Mouse (Mus musculus): ENCODE results near the gene Olfr557. TPM values are rescaled to one million over a fixed set of nuclear protein-coding genes. Genes with fewer than 3 reads are reported as not detected.

The Olfr557 gene
- polyA plus RNA-seq, 1 experiment from 2014 or later = not detected

- DNase-seq (ENCODE audit: low spot score, missing footprints) = no peak
- Histone ChIP-seq H3K4me2 (no peak within 1 kb of the TSS), H3K4me3 (ENCODE audit: low read depth, low read length) (no peak within 1 kb of the TSS), H3K27me3 (ENCODE audit: control insufficient read depth, insufficient read depth, low read length) (no peaks in the 10 kb centered on the region), H3K9ac (ENCODE audit: low read length) (no peak within 1 kb of the TSS), H3K36me3 (ENCODE audit: control insufficient read depth, insufficient read depth, low read length) (no peaks in the 10 kb centered on the region), H3K27ac (ENCODE audit: low read depth, low read length) (no peak within 1 kb of the TSS), H3K9me3 (ENCODE audit: control insufficient read depth, low read length) (no peaks in the 10 kb centered on the region), H3K4me1 (ENCODE audit: control insufficient read depth, insufficient read depth, low read length) (no peaks in the 10 kb centered on the region)
- 42% methylated on average over 1 of the region's 1 CpGs for WGBS
- no peak for ATAC-seq (ENCODE audit: low FRiP score)
Observed at GRCm38 (mm10) chr7:102718970-102719369, 23.3 kb downstream of the Olfr557 start, which contains the start of gene Olfr33. Olfr33 (minus strand) TSS chr7:102719070.

- Histone ChIP-seq H3K4me1 (ENCODE audit: control insufficient read depth, insufficient read depth, low read length) (no peaks in the 10 kb centered on the region), H3K4me2 (no peak within 1 kb of the TSS), H3K9me3 (ENCODE audit: control insufficient read depth, low read length) (no peaks in the 10 kb centered on the region), H3K36me3 (ENCODE audit: control insufficient read depth, insufficient read depth, low read length) (no peaks in the 10 kb centered on the region), H3K27me3 (ENCODE audit: control insufficient read depth, insufficient read depth, low read length) (no peaks in the 10 kb centered on the region), H3K9ac (ENCODE audit: low read length) (no peak within 1 kb of the TSS), H3K4me3 (ENCODE audit: low read depth, low read length) (no peak within 1 kb of the TSS), H3K27ac (ENCODE audit: low read depth, low read length) (no peak within 1 kb of the TSS)
- DNase-seq (ENCODE audit: low spot score, missing footprints) (no peak), ATAC-seq (ENCODE audit: low FRiP score) (no peak)
Observed at GRCm38 (mm10) chr7:102727391-102727790, 31.7 kb downstream of the Olfr557 start, which contains the start of gene Olfr559. Olfr559 (minus strand) TSS chr7:102727491.

GRCm38 (mm10) chr7:102733793-102734192 lies 38.1 kb downstream of the Olfr557 start:
- ATAC-seq (ENCODE audit: low FRiP score) (no peak), DNase-seq (ENCODE audit: low spot score, missing footprints) (no peak)
- no peak overlapping the region for H3K27ac ChIP-seq (ENCODE audit: low read depth, low read length)
- H3K4me2 ChIP-seq = no peak overlapping the region
- no peak overlapping the region for H3K9ac ChIP-seq (ENCODE audit: low read length)
- H3K9me3 ChIP-seq (ENCODE audit: control insufficient read depth, low read length) = no peaks in the 10 kb centered on the region
- no peaks in the 10 kb centered on the region for H3K27me3 ChIP-seq (ENCODE audit: control insufficient read depth, insufficient read depth, low read length)
- H3K4me1 ChIP-seq (ENCODE audit: control insufficient read depth, insufficient read depth, low read length) = no peaks in the 10 kb centered on the region
- WGBS = 75% methylated on average over 1 of the region's 1 CpGs
- H3K36me3 ChIP-seq (ENCODE audit: control insufficient read depth, insufficient read depth, low read length) = no peaks in the 10 kb centered on the region
- H3K4me3 ChIP-seq (ENCODE audit: low read depth, low read length) = no peak overlapping the region

- H3K36me3 ChIP-seq (ENCODE audit: control insufficient read depth, insufficient read depth, low read length) = no peaks in the 10 kb centered on the region
- no peak overlapping the region for H3K4me2 ChIP-seq
- no peak overlapping the region for H3K9ac ChIP-seq (ENCODE audit: low read length)
- no peak overlapping the region for H3K4me3 ChIP-seq (ENCODE audit: low read depth, low read length)
- no peak overlapping the region for H3K27ac ChIP-seq (ENCODE audit: low read depth, low read length)
- no peaks in the 10 kb centered on the region for H3K4me1 ChIP-seq (ENCODE audit: control insufficient read depth, insufficient read depth, low read length)
- H3K9me3 ChIP-seq (ENCODE audit: control insufficient read depth, low read length) = no peaks in the 10 kb centered on the region
- WGBS = 64% methylated on average over 2 of the region's 2 CpGs
- ATAC-seq (ENCODE audit: low FRiP score) (no peak), DNase-seq (ENCODE audit: low spot score, missing footprints) (no peak)
- H3K27me3 ChIP-seq (ENCODE audit: control insufficient read depth, insufficient read depth, low read length) = no peaks in the 10 kb centered on the region
Observed at GRCm38 (mm10) chr7:102737705-102738104, 42.0 kb downstream of the Olfr557 start.

Other genes with a start within 250 kb of the Olfr557 start
- 0.25 and 0.33 TPM in 2 replicates for gene Olfr543, start 214.2 kb upstream of the Olfr557 start, polyA plus RNA-seq (2014; fragmentation: Nextera tagmentation; extraction: Ambion mirVana)
- 0.04 and 0.10 TPM in 2 replicates for gene Olfr544, start 207.6 kb upstream of the Olfr557 start, polyA plus RNA-seq (2014; fragmentation: Nextera tagmentation; extraction: Ambion mirVana)
- gene Olfr545, start 196.3 kb upstream of the Olfr557 start, polyA plus RNA-seq (2014; fragmentation: Nextera tagmentation; extraction: Ambion mirVana) = 0.16 TPM in 1 of 2 replicates, not detected in the other
- gene Olfr547, start 161.2 kb upstream of the Olfr557 start, polyA plus RNA-seq (2014; fragmentation: Nextera tagmentation; extraction: Ambion mirVana) = not detected in 2 replicates
- not detected in 2 replicates for gene Olfr548-ps1, start 155.0 kb upstream of the Olfr557 start, polyA plus RNA-seq (2014; fragmentation: Nextera tagmentation; extraction: Ambion mirVana)
- gene Olfr549, start 146.0 kb upstream of the Olfr557 start, polyA plus RNA-seq (2014; fragmentation: Nextera tagmentation; extraction: Ambion mirVana) = not detected in 2 replicates
- 0.42 and 0.44 TPM in 2 replicates for gene Trim21, start 130.4 kb upstream of the Olfr557 start, polyA plus RNA-seq (2014; fragmentation: Nextera tagmentation; extraction: Ambion mirVana)
- gene Olfr550, start 124.5 kb upstream of the Olfr557 start, polyA plus RNA-seq (2014; fragmentation: Nextera tagmentation; extraction: Ambion mirVana) = not detected in 2 replicates
- not detected in 2 replicates for gene Olfr551, start 104.0 kb upstream of the Olfr557 start, polyA plus RNA-seq (2014; fragmentation: Nextera tagmentation; extraction: Ambion mirVana)
- not detected in 2 replicates for gene Olfr552, start 98.1 kb upstream of the Olfr557 start, polyA plus RNA-seq (2014; fragmentation: Nextera tagmentation; extraction: Ambion mirVana)
- not detected in 2 replicates for gene Olfr553, start 77.7 kb upstream of the Olfr557 start, polyA plus RNA-seq (2014; fragmentation: Nextera tagmentation; extraction: Ambion mirVana)
- not detected in 2 replicates for gene Olfr554, start 57.5 kb upstream of the Olfr557 start, polyA plus RNA-seq (2014; fragmentation: Nextera tagmentation; extraction: Ambion mirVana)
- not detected in 2 replicates for gene Olfr555, start 37.1 kb upstream of the Olfr557 start, polyA plus RNA-seq (2014; fragmentation: Nextera tagmentation; extraction: Ambion mirVana)
- not detected in 2 replicates for gene Olfr556, start 31.0 kb upstream of the Olfr557 start, polyA plus RNA-seq (2014; fragmentation: Nextera tagmentation; extraction: Ambion mirVana)
- gene Trim68, start 8.6 kb upstream of the Olfr557 start, polyA plus RNA-seq (2014; fragmentation: Nextera tagmentation; extraction: Ambion mirVana) = 9.5 and 10.8 TPM in 2 replicates
- not detected in 2 replicates for gene Olfr558, start 6.3 kb downstream of the Olfr557 start, polyA plus RNA-seq (2014; fragmentation: Nextera tagmentation; extraction: Ambion mirVana)
- gene Olfr33, start 23.2 kb downstream of the Olfr557 start, polyA plus RNA-seq (2014; fragmentation: Nextera tagmentation; extraction: Ambion mirVana) = not detected in 2 replicates
- not detected in 2 replicates for gene Olfr559, start 31.6 kb downstream of the Olfr557 start, polyA plus RNA-seq (2014; fragmentation: Nextera tagmentation; extraction: Ambion mirVana)
- not detected in 2 replicates for gene Olfr560, start 63.5 kb downstream of the Olfr557 start, polyA plus RNA-seq (2014; fragmentation: Nextera tagmentation; extraction: Ambion mirVana)
- not detected in 2 replicates for gene Olfr78, start 63.6 kb downstream of the Olfr557 start, polyA plus RNA-seq (2014; fragmentation: Nextera tagmentation; extraction: Ambion mirVana)
- gene Olfr561, start 75.3 kb downstream of the Olfr557 start, polyA plus RNA-seq (2014; fragmentation: Nextera tagmentation; extraction: Ambion mirVana) = not detected in 2 replicates
- not detected in 2 replicates for gene Olfr564, start 107.6 kb downstream of the Olfr557 start, polyA plus RNA-seq (2014; fragmentation: Nextera tagmentation; extraction: Ambion mirVana)
- not detected in 2 replicates for gene Olfr566, start 162.9 kb downstream of the Olfr557 start, polyA plus RNA-seq (2014; fragmentation: Nextera tagmentation; extraction: Ambion mirVana)
- gene Olfr568, start 181.2 kb downstream of the Olfr557 start, polyA plus RNA-seq (2014; fragmentation: Nextera tagmentation; extraction: Ambion mirVana) = not detected in 2 replicates
- gene Olfr569, start 195.0 kb downstream of the Olfr557 start, polyA plus RNA-seq (2014; fragmentation: Nextera tagmentation; extraction: Ambion mirVana) = not detected in 2 replicates
- gene Olfr570, start 198.7 kb downstream of the Olfr557 start, polyA plus RNA-seq (2014; fragmentation: Nextera tagmentation; extraction: Ambion mirVana) = not detected in 2 replicates
- gene Olfr571, start 221.6 kb downstream of the Olfr557 start, polyA plus RNA-seq (2014; fragmentation: Nextera tagmentation; extraction: Ambion mirVana) = 0.11 TPM in 1 of 2 replicates, not detected in the other
- gene Olfr572, start 228.5 kb downstream of the Olfr557 start, polyA plus RNA-seq (2014; fragmentation: Nextera tagmentation; extraction: Ambion mirVana) = not detected in 2 replicates
- not detected in 2 replicates for gene Olfr573-ps1, start 246.7 kb downstream of the Olfr557 start, polyA plus RNA-seq (2014; fragmentation: Nextera tagmentation; extraction: Ambion mirVana)